Mouse (Mus musculus) hindbrain, embryonic 14.5 days (tissue): Measurements from ENCODE around the gene Zfyve9. TPM values are rescaled to one million over a fixed set of nuclear protein-coding genes. Genes with fewer than 3 reads are reported as not detected.

Experiments
- ATAC-seq: fragments of 200-750 bp; cut with Nextera tagmentation; 2 replicates; pipeline ENCODE4 v1.8.0; 2017; ENCODE audit warnings: moderate number of reproducible peaks, mild to moderate bottlenecking, moderate TSS enrichment, moderate library complexity; ENCODE audit not compliant: low FRiP score
- DNase-seq: peaks from one replicate; pipeline ENCODE4 v3.0.0-alpha.2; 2015; ENCODE audit warnings: low spot score
- H3K27ac ChIP-seq: fragments of 300-500 bp; sonication (generic); 2 replicates; pipeline ENCODE4 v1.5.1; 2014; ENCODE audit warnings: mild to moderate bottlenecking, moderate library complexity
- H3K27me3 ChIP-seq: fragments of 300-500 bp; sonication (generic); 2 replicates; pipeline ENCODE4 v1.6.1; 2014; ENCODE audit warnings: mild to moderate bottlenecking, low read length, mixed read lengths; ENCODE audit not compliant: control insufficient read depth, insufficient read depth
- H3K36me3 ChIP-seq: fragments of 300-500 bp; sonication (generic); replicated peaks from 2 replicates; pipeline ENCODE4 v1.6.1; 2014; ENCODE audit not compliant: control insufficient read depth, insufficient read depth
- H3K4me1 ChIP-seq: fragments of 300-500 bp; sonication (generic); replicated peaks from 2 replicates; pipeline ENCODE4 v1.6.1; 2014; ENCODE audit warnings: antibody characterized with exemption, low read length, mixed read lengths; ENCODE audit not compliant: control insufficient read depth, insufficient read depth
- H3K4me2 ChIP-seq: fragments of 300-500 bp; sonication (generic); replicated peaks from 2 replicates; pipeline ENCODE4 v1.6.1; 2014; ENCODE audit warnings: mild to moderate bottlenecking, moderate library complexity
- H3K4me3 ChIP-seq: fragments of 300-500 bp; sonication (generic); replicated peaks from 2 replicates; pipeline ENCODE4 v1.5.1; 2014; ENCODE audit warnings: mild to moderate bottlenecking, low read length
- H3K9ac ChIP-seq: fragments of 300-500 bp; sonication (generic); 2 replicates; pipeline ENCODE4 v1.6.1; 2014
- H3K9me3 ChIP-seq: fragments of 300-500 bp; sonication (generic); 2 replicates; pipeline ENCODE4 v1.6.1; 2016; ENCODE audit warnings: low read length; ENCODE audit not compliant: control insufficient read depth
- WGBS: fragments of 180-500 bp; shearing (Covaris S2); extraction: QIAGEN DNeasy Blood & Tissue Kit; methylation state at CpG from one replicate; pipeline ENCODE4 v1.1.7; 2014; 5-methylcytosine and 5-hydroxymethylcytosine counted together
- polyA plus RNA-seq: library from polyadenylated mRNA; unstranded; fragments of >200 nt; fragmentation: Nextera tagmentation; extraction: Ambion mirVana; gene quantifications from 2 replicates; pipeline ENCODE4 v1.2.1, GENCODE M21; 2014

Gene Zfyve9
- polyA plus RNA-seq, 1 experiment from 2014 or later: 8.2 TPM

GRCm38 (mm10) chr4:108608651-108609050 is 171.9 kb downstream of the Zfyve9 start:
- ATAC-seq: no peak
- no peak overlapping the region for H3K4me3 ChIP-seq
- WGBS: 96% methylated on average over 3 of the region's 3 CpGs

GRCm38 (mm10) chr4:108601870-108602269 is 178.7 kb downstream of the Zfyve9 start:
- Histone ChIP-seq H3K4me3 (no peak overlapping the region), H3K27me3 (no peaks in the 10 kb centered on the region), H3K4me1 (no peaks in the 10 kb centered on the region), H3K9me3 (no peaks in the 10 kb centered on the region), H3K36me3 (peaks cover 15% of the 10 kb centered on the region), H3K27ac (no peak overlapping the region), H3K4me2 (no peak overlapping the region), H3K9ac (no peak overlapping the region)
- no peak for ATAC-seq
- no peak for DNase-seq
- WGBS: 94% methylated on average over 7 of the region's 7 CpGs

More at GRCm38 (mm10) chr4:108608651-108609050, 171.9 kb downstream of the Zfyve9 start:
- no peaks in the 10 kb centered on the region for H3K9me3 ChIP-seq
- H3K36me3 ChIP-seq: peaks cover 15% of the 10 kb centered on the region
- no peaks in the 10 kb centered on the region for H3K27me3 ChIP-seq
- no peak for DNase-seq
- no peak overlapping the region for H3K9ac ChIP-seq
- H3K27ac ChIP-seq: no peak overlapping the region
- H3K4me1 ChIP-seq: no peaks in the 10 kb centered on the region
- H3K4me2 ChIP-seq: no peak overlapping the region

GRCm38 (mm10) chr4:108598306-108598705 is 182.3 kb downstream of the Zfyve9 start:
- Histone ChIP-seq H3K9me3 (no peaks in the 10 kb centered on the region), H3K9ac (no peak overlapping the region), H3K4me2 (no peak overlapping the region), H3K4me1 (no peaks in the 10 kb centered on the region), H3K4me3 (no peak overlapping the region), H3K27ac (no peak overlapping the region), H3K36me3 (no peaks in the 10 kb centered on the region; the same call in 1 of the 2 replicates), H3K27me3 (no peaks in the 10 kb centered on the region)
- no peak for ATAC-seq
- 94% methylated on average over 4 of the region's 4 CpGs for WGBS
- no peak for DNase-seq

- H3K36me3 ChIP-seq: no peaks in the 10 kb centered on the region
- H3K9me3 ChIP-seq: no peaks in the 10 kb centered on the region
- no peaks in the 10 kb centered on the region for H3K27me3 ChIP-seq
- H3K4me3 ChIP-seq: no peak overlapping the region
- H3K4me1 ChIP-seq: no peaks in the 10 kb centered on the region
- H3K27ac ChIP-seq: no peak overlapping the region
- no peak overlapping the region for H3K9ac ChIP-seq
- 89% methylated on average over 1 of the region's 1 CpGs for WGBS
- H3K4me2 ChIP-seq: no peak overlapping the region
- ATAC-seq (no peak), DNase-seq (no peak)
Observed at GRCm38 (mm10) chr4:108595785-108596184, 184.8 kb downstream of the Zfyve9 start.

- WGBS: 97% methylated on average over 2 of the region's 2 CpGs
- Histone ChIP-seq H3K9me3 (no peaks in the 10 kb centered on the region), H3K36me3 (no peaks in the 10 kb centered on the region), H3K4me2 (no peak overlapping the region), H3K27me3 (no peaks in the 10 kb centered on the region), H3K4me1 (no peaks in the 10 kb centered on the region), H3K9ac (no peak overlapping the region), H3K27ac (no peak overlapping the region), H3K4me3 (no peak overlapping the region)
- no peak for DNase-seq
- ATAC-seq: no peak
Observed at GRCm38 (mm10) chr4:108593376-108593775, 187.2 kb downstream of the Zfyve9 start.

Other genes with a start within 250 kb of the Zfyve9 start
- gene Prpf38a, start 201.5 kb downstream of the Zfyve9 start, polyA plus RNA-seq: 77.0 and 79.6 TPM in 2 replicates
- 1.0 and 2.1 TPM in 2 replicates for gene Orc1, start 201.4 kb downstream of the Zfyve9 start, polyA plus RNA-seq
- 15.5 and 17.6 TPM in 2 replicates for gene Cc2d1b, start 160.9 kb downstream of the Zfyve9 start, polyA plus RNA-seq
- 2.0 TPM in 2 replicates for gene 3110021N24Rik, start 61.1 kb downstream of the Zfyve9 start, polyA plus RNA-seq
- 187 and 191 TPM in 2 replicates for gene Btf3l4, start 52.8 kb upstream of the Zfyve9 start, polyA plus RNA-seq
- gene Txndc12, start 53.8 kb upstream of the Zfyve9 start, polyA plus RNA-seq: 73.6 and 77.4 TPM in 2 replicates
- gene Kti12, start 67.0 kb upstream of the Zfyve9 start, polyA plus RNA-seq: 25.5 and 25.9 TPM in 2 replicates
- 0.87 and 1.2 TPM in 2 replicates for gene A730015C16Rik, start 67.8 kb upstream of the Zfyve9 start, polyA plus RNA-seq
- gene Rab3b, start 98.3 kb upstream of the Zfyve9 start, polyA plus RNA-seq: 187 and 200 TPM in 2 replicates
- 52.4 and 58.6 TPM in 2 replicates for gene Nrd1, start 219.9 kb upstream of the Zfyve9 start, polyA plus RNA-seq